Mouse (Mus musculus) embryonic facial prominence, embryonic 10.5 days (tissue): ENCODE results near the gene Cabp1. TPM values are rescaled to one million over a fixed set of nuclear protein-coding genes. Genes with fewer than 3 reads are reported as not detected.

Experiments used
- DNase-seq: peaks from one replicate; pipeline ENCODE4 v3.0.0-alpha.2; 2017; ENCODE audit warnings: low spot score
- H3K27ac ChIP-seq: fragments of 300-500 bp; sonication (generic); replicated peaks from 2 replicates; pipeline ENCODE4 v1.5.1; 2016; ENCODE audit warnings: mild to moderate bottlenecking
- H3K27me3 ChIP-seq: fragments of 300-500 bp; sonication (generic); replicated peaks from 2 replicates; pipeline ENCODE4 v1.6.1; 2016; ENCODE audit warnings: low read depth, mild to moderate bottlenecking; ENCODE audit not compliant: poor library complexity, severe bottlenecking
- H3K36me3 ChIP-seq: fragments of 300-500 bp; sonication (generic); replicated peaks from 2 replicates; pipeline ENCODE4 v1.6.1; 2016; ENCODE audit warnings: mild to moderate bottlenecking, moderate library complexity
- H3K4me1 ChIP-seq: fragments of 300-500 bp; sonication (generic); 2 replicates; pipeline ENCODE4 v1.6.1; 2016
- H3K4me3 ChIP-seq: fragments of 300-500 bp; sonication (generic); 2 replicates; pipeline ENCODE4 v1.5.1; 2016; ENCODE audit warnings: mild to moderate bottlenecking, moderate library complexity
- H3K9me3 ChIP-seq: fragments of 300-500 bp; sonication (generic); 2 replicates; pipeline ENCODE4 v1.6.1; 2016; ENCODE audit warnings: mild to moderate bottlenecking
- WGBS: fragments of 180-500 bp; shearing (Covaris S2); methylation state at CpG from one replicate; pipeline ENCODE4 v1.1.7; 2016; 5-methylcytosine and 5-hydroxymethylcytosine counted together
- polyA plus RNA-seq: library from polyadenylated mRNA; unstranded; fragments of >200 nt; fragmentation: Nextera tagmentation; extraction: Ambion mirVana; gene quantifications from 2 replicates; pipeline ENCODE4 v1.2.1, GENCODE M21; 2016

The Cabp1 gene
- polyA plus RNA-seq, 1 experiment from 2014 or later: 1.4 TPM

DNA sequence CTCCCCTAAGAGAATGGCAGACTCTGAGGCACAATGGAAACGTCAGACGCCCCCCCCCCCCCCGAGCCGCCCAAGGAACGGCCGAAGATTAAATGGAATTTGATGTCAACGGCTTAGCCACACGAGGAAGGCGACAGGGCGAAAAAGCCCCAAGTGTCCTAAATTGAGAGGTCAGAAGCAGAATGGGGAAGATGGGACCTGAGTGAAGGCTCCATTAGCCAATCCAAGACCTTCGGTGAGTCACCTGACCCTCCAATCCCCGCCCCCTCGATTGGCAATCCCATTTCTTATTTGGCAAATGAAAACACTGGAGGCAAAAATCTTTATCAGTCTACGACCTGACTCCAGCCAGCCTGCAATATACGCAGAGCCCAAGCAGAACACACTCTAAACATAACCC lies 9.5 kb downstream of the Cabp1 start:
- H3K36me3 ChIP-seq: no peaks in the 10 kb centered on the region
- no peaks in the 10 kb centered on the region for H3K9me3 ChIP-seq
- DNase-seq: peak; percentile 54
- peak overlapping the region; percentile 32 for H3K4me3 ChIP-seq
- H3K4me1 ChIP-seq: peaks cover 61% of the 10 kb centered on the region
- peaks cover 42% of the 10 kb centered on the region for H3K27me3 ChIP-seq
- WGBS: 25% methylated on average over 15 of the region's 15 CpGs
- H3K27ac ChIP-seq: no peak overlapping the region

DNA sequence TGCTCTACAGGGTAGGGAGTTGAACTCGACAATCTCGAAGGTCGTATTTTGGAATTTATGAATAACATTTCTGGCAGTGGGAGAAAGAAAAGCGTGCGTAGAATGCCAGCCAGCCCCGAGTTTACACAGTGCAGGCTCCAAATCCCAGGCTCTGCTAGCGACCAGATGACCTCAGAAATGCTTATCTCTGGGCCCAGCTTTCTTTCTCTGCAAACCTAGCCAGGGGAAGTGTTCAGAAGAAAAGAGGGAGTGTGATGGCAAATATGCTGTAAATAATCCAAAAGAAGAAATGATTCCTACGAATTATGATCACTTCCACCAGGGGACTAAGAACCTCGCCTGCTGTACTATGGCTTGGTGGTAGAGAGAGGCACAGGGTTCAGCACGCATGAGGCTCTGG lies 10.7 kb downstream of the Cabp1 start:
- H3K27me3 ChIP-seq: peaks cover 32% of the 10 kb centered on the region

GRCm38 (mm10) chr5:115182925-115183324 lies 11.3 kb downstream of the Cabp1 start:
- Histone ChIP-seq H3K27ac (0 out of 2 replicates have a peak overlapping the region, but pooled peaks have one; percentile 41), H3K4me3 (no peak overlapping the region), H3K4me1 (peaks cover 57% of the 10 kb centered on the region), H3K9me3 (no peaks in the 10 kb centered on the region), H3K36me3 (no peaks in the 10 kb centered on the region), H3K27me3 (peaks cover 27% of the 10 kb centered on the region)
- 83% methylated on average over 8 of the region's 8 CpGs for WGBS
- no peak for DNase-seq

More for the DNA sequence above, 10.7 kb downstream of the Cabp1 start:
- Histone ChIP-seq H3K9me3 (no peaks in the 10 kb centered on the region), H3K4me1 (peaks cover 57% of the 10 kb centered on the region), H3K4me3 (no peak overlapping the region), H3K36me3 (no peaks in the 10 kb centered on the region), H3K27ac (no peak overlapping the region)
- no peak for DNase-seq
- WGBS: 80% methylated on average over 10 of the region's 10 CpGs

- no peak for DNase-seq
- no peaks in the 10 kb centered on the region for H3K36me3 ChIP-seq
These were observed 12.8 kb downstream of the Cabp1 start for GRCm38 (mm10) chr5:115181248-115181940.

GRCm38 (mm10) chr5:115179596-115179995 lies 14.6 kb downstream of the Cabp1 start:
- Histone ChIP-seq H3K4me3 (no peak overlapping the region), H3K9me3 (no peaks in the 10 kb centered on the region), H3K36me3 (no peaks in the 10 kb centered on the region), H3K27me3 (peaks cover 11% of the 10 kb centered on the region; the same call in 1 of the 2 replicates), H3K27ac (no peak overlapping the region), H3K4me1 (peaks cover 24% of the 10 kb centered on the region)
- no peak for DNase-seq
- 92% methylated on average over 11 of the region's 11 CpGs for WGBS

More at GRCm38 (mm10) chr5:115181248-115181940, 12.8 kb downstream of the Cabp1 start:
- H3K9me3 ChIP-seq: no peaks in the 10 kb centered on the region
- WGBS: 79% methylated on average over 13 of the region's 13 CpGs
- no peak overlapping the region for H3K27ac ChIP-seq
- no peak overlapping the region for H3K4me3 ChIP-seq
- peaks cover 42% of the 10 kb centered on the region for H3K4me1 ChIP-seq
- peaks cover 24% of the 10 kb centered on the region for H3K27me3 ChIP-seq

DNA sequence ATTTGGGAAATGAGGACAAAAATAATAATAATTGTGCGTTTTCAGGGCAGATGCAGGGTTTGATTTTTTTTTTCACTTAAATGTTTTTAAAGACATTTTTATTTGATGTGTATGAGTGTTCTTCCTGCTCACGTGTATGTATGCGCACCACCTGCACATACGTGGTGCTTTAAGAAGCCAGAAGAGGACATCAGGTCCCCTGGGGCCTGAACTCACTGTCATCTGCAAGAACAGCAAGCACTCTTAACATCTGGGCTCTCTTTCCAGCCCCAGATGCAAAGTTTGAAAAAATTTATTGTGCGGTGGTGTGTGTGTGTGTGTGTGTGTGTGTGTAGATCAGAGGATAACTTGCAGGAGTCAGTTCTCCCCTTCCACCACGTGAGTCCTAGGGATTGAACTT lies 16.3 kb downstream of the Cabp1 start:
- Histone ChIP-seq H3K36me3 (no peaks in the 10 kb centered on the region), H3K4me1 (peaks cover 7% of the 10 kb centered on the region), H3K4me3 (no peak overlapping the region), H3K27ac (no peak overlapping the region), H3K27me3 (peaks cover 12% of the 10 kb centered on the region; the same call in 1 of the 2 replicates), H3K9me3 (no peaks in the 10 kb centered on the region)
- DNase-seq: no peak
- WGBS: 83% methylated on average over 6 of the region's 6 CpGs

GRCm38 (mm10) chr5:115174554-115174953 lies 19.6 kb downstream of the Cabp1 start:
- WGBS: 88% methylated on average over 1 of the region's 1 CpGs
- no peak overlapping the region for H3K27ac ChIP-seq
- no peaks in the 10 kb centered on the region for H3K36me3 ChIP-seq
- H3K9me3 ChIP-seq: no peaks in the 10 kb centered on the region
- peaks cover 12% of the 10 kb centered on the region; the same call in 1 of the 2 replicates for H3K27me3 ChIP-seq
- H3K4me3 ChIP-seq: no peak overlapping the region
- no peak for DNase-seq
- H3K4me1 ChIP-seq: no peaks in the 10 kb centered on the region; the same call in 1 of the 2 replicates

DNA sequence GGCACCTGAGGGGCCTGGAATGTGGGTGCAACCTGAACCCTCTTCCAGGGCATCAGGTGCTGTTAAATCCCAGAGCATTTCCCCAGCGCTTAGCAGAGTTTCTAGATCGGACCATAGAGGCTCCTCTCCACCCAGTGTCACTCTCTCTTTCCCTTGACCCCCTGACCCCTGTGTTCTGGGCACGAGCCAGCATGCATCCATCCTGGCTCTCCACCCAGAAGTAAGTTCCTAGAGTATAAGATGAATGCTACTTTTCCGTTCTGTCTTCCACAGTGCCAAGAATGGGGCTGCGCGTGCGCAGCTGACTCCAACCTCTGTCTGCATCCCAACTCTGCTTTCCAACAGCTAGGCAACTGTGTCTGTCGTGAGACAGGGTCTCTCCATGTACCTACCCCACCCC lies 24.0 kb downstream of the Cabp1 start:
- no peak for DNase-seq
- H3K4me3 ChIP-seq: no peak overlapping the region
- no peaks in the 10 kb centered on the region for H3K9me3 ChIP-seq
- 0 out of 2 replicates have a peak, but pooled peaks cover 3% of the 10 kb centered on the region for H3K27me3 ChIP-seq
- H3K4me1 ChIP-seq: peaks cover 22% of the 10 kb centered on the region
- no peak overlapping the region for H3K27ac ChIP-seq
- H3K36me3 ChIP-seq: no peaks in the 10 kb centered on the region
- WGBS: 75% methylated on average over 8 of the region's 8 CpGs

DNA sequence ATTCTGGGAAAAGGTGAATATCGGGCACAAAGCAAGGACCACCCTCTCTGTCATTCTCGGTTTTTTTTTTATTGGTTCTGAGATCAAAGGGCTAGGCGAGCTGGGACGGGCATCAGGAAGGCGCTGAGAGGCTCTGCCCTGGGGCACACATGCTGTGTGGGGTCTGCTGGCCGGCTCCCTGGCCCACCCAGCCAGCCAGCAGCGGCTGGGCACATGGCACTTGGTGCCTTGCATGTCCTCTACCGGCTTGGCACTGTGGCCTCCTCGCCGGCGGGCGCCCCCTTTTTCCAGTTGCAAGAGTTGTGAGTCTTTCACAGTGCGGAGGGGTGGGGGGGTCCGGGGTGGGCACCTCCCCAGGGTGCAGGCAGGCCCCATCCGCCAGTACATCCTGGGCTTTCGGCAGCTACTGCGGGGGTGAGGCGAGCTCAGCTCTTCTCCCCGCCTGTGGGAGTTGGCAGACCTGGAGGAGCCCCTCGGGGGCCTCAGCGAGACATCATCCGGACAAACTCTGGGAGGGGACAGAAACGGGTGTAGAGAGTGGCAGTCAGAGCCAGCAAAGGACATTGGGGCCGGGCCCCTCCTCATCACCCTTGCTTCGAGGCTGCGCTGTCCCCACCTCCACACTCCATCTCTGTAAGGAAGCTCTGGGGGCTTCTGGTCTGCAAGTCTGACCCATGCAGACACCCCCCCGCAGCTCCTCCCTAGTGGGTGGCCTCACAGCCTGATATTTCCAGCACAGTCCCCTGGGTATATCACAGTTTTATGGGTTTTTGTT lies 25.4 kb downstream of the Cabp1 start:
- Histone ChIP-seq H3K36me3 (no peaks in the 10 kb centered on the region), H3K27me3 (no peaks in the 10 kb centered on the region), H3K4me1 (peaks cover 22% of the 10 kb centered on the region), H3K9me3 (no peaks in the 10 kb centered on the region), H3K4me3 (no peak overlapping the region), H3K27ac (peak overlapping the region; percentile 51)
- DNase-seq: peak; percentile 33
- 47% methylated on average over 27 of the region's 27 CpGs for WGBS

DNA sequence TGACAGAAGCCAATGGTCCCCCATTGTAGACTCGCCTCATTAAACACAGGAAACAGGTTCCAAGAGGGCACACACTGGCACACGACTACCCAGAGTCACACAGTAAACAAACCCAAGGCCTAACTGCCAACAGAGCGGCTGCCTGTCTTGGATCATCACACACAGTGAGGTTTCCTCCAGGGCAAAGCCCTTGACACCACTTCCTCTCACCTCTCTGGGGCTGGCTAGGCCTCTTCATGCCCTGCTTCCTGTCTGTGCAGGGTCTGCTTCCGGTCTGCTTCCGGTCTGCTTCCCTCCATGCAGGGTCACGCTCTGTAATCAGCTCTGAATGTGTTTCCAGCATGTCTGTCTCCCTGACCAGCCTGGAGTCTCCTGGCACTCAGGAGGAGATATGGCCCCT lies 26.8 kb downstream of the Cabp1 start:
- no peaks in the 10 kb centered on the region for H3K36me3 ChIP-seq
- WGBS: 62% methylated on average over 6 of the region's 6 CpGs
- H3K4me1 ChIP-seq: peaks cover 31% of the 10 kb centered on the region
- peak overlapping the region; percentile 62; the same call in 1 of the 2 replicates for H3K27ac ChIP-seq
- no peak for DNase-seq
- H3K4me3 ChIP-seq: no peak overlapping the region
- no peaks in the 10 kb centered on the region for H3K9me3 ChIP-seq
- no peaks in the 10 kb centered on the region for H3K27me3 ChIP-seq

DNA sequence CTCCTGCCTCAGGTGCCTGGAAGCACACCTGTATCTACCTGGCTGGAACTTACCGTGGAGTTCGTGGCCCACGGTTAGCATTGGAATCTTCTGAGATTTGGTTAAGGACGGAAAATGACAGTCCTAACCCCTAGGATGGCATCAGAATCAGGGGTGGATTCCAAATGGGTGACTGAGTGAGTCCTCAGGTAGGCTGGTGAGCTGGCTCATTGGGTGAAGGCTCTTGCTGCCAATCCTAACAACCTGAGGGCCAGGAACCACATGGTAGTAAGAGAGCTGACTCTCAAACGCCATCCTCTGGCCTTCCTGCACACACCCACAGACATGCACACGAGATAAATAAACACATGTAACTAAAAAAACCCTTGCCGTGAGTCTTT lies 27.4 kb downstream of the Cabp1 start:
- no peak overlapping the region for H3K4me3 ChIP-seq
- WGBS: 85% methylated on average over 7 of the region's 7 CpGs
- DNase-seq: no peak
- H3K27me3 ChIP-seq: no peaks in the 10 kb centered on the region
- 0 out of 2 replicates have a peak overlapping the region, but pooled peaks have one; percentile 62 for H3K27ac ChIP-seq
- H3K4me1 ChIP-seq: peaks cover 31% of the 10 kb centered on the region
- no peaks in the 10 kb centered on the region for H3K9me3 ChIP-seq
- H3K36me3 ChIP-seq: no peaks in the 10 kb centered on the region

- no peak overlapping the region for H3K27ac ChIP-seq
- no peak overlapping the region for H3K4me3 ChIP-seq
- H3K4me1 ChIP-seq: peaks cover 35% of the 10 kb centered on the region
- H3K27me3 ChIP-seq: no peaks in the 10 kb centered on the region
- DNase-seq: no peak
- no peaks in the 10 kb centered on the region for H3K36me3 ChIP-seq
- 61% methylated on average over 11 of the region's 11 CpGs for WGBS
- H3K9me3 ChIP-seq: no peaks in the 10 kb centered on the region
These were observed 28.0 kb downstream of the Cabp1 start for GRCm38 (mm10) chr5:115165895-115166814.
